Mouse (Mus musculus): Measurements from ENCODE around the gene Abtb1. TPM values are rescaled to one million over a fixed set of nuclear protein-coding genes. Genes with fewer than 3 reads are reported as not detected.

The Abtb1 gene
- polyA plus RNA-seq, 1 experiment from 2014 or later = 20.9 TPM

- no peak for ATAC-seq (ENCODE audit: insufficient number of reproducible peaks, insufficient read depth, low FRiP score, low read depth)
- 0 out of 2 replicates have a peak, but pooled peaks cover 5% of the 10 kb centered on the region for H3K27me3 ChIP-seq (ENCODE audit: control insufficient read depth, insufficient read depth, low read length)
- no peak overlapping the region for H3K27ac ChIP-seq (replicated peaks in 1 of 2; ENCODE audit: control insufficient read depth in 1 of 2, insufficient read depth in 1 of 2, low read depth in 2 of 2, low read length in 2 of 2)
- H3K4me1 ChIP-seq (ENCODE audit: control insufficient read depth in 2 of 2, insufficient read depth in 2 of 2, low read length in 2 of 2) = peaks cover 5 to 9% of the 10 kb centered on the region in 2 experiments; a peak in 3 of 4 replicates
- WGBS = 38% methylated on average over 3 of the region's 3 CpGs
- H3K4me2 ChIP-seq (ENCODE audit: low read length) = no peak overlapping the region
- no peak overlapping the region for H3K9ac ChIP-seq (ENCODE audit: low read length)
- H3K9me3 ChIP-seq (ENCODE audit: control insufficient read depth, low read length) = no peaks in the 10 kb centered on the region
- H3K36me3 ChIP-seq (ENCODE audit: control insufficient read depth, insufficient read depth, low read length) = no peaks in the 10 kb centered on the region
- no peak overlapping the region for H3K4me3 ChIP-seq (ENCODE audit: control insufficient read depth in 1 of 2, insufficient read depth in 1 of 2, low read depth in 1 of 2, low read length in 2 of 2)
Measured at GRCm38 (mm10) chr6:88820853-88821252, 20.9 kb downstream of the Abtb1 start.

GRCm38 (mm10) chr6:88816913-88817312 is 24.9 kb downstream of the Abtb1 start:
- Histone ChIP-seq H3K9ac (ENCODE audit: low read length) (no peak overlapping the region), H3K36me3 (ENCODE audit: control insufficient read depth, insufficient read depth, low read length) (no peaks in the 10 kb centered on the region), H3K4me1 (ENCODE audit: control insufficient read depth in 2 of 2, insufficient read depth in 2 of 2, low read length in 2 of 2) (peaks cover 5 to 9% of the 10 kb centered on the region in 2 experiments; a peak in 3 of 4 replicates), H3K9me3 (ENCODE audit: control insufficient read depth, low read length) (no peaks in the 10 kb centered on the region), H3K27ac (replicated peaks in 1 of 2; ENCODE audit: control insufficient read depth in 1 of 2, insufficient read depth in 1 of 2, low read depth in 2 of 2, low read length in 2 of 2) (no peak overlapping the region), H3K4me2 (ENCODE audit: low read length) (no peak overlapping the region), H3K27me3 (ENCODE audit: control insufficient read depth, insufficient read depth, low read length) (no peaks in the 10 kb centered on the region), H3K4me3 (ENCODE audit: control insufficient read depth in 1 of 2, insufficient read depth in 1 of 2, low read depth in 1 of 2, low read length in 2 of 2) (no peak overlapping the region)
- ATAC-seq (ENCODE audit: insufficient number of reproducible peaks, insufficient read depth, low FRiP score, low read depth) = no peak
- WGBS = 82% methylated on average over 3 of the region's 3 CpGs

- Histone ChIP-seq H3K4me1 (ENCODE audit: control insufficient read depth in 2 of 2, insufficient read depth in 2 of 2, low read length in 2 of 2) (peaks cover 6 to 12% of the 10 kb centered on the region in 2 experiments), H3K27me3 (ENCODE audit: control insufficient read depth, insufficient read depth, low read length) (no peaks in the 10 kb centered on the region)
- ATAC-seq (ENCODE audit: insufficient number of reproducible peaks, insufficient read depth, low FRiP score, low read depth) = no peak
Measured at GRCm38 (mm10) chr6:88815489-88815888, 26.3 kb downstream of the Abtb1 start.

GRCm38 (mm10) chr6:88815036-88815435 is 26.7 kb downstream of the Abtb1 start:
- ATAC-seq (ENCODE audit: insufficient number of reproducible peaks, insufficient read depth, low FRiP score, low read depth) = no peak
- no peak overlapping the region for H3K27ac ChIP-seq (replicated peaks in 1 of 2; ENCODE audit: control insufficient read depth in 1 of 2, insufficient read depth in 1 of 2, low read depth in 2 of 2, low read length in 2 of 2)
- H3K9me3 ChIP-seq (ENCODE audit: control insufficient read depth, low read length) = no peaks in the 10 kb centered on the region
- no peaks in the 10 kb centered on the region for H3K36me3 ChIP-seq (ENCODE audit: control insufficient read depth, insufficient read depth, low read length)
- H3K4me3 ChIP-seq (ENCODE audit: control insufficient read depth in 1 of 2, insufficient read depth in 1 of 2, low read depth in 1 of 2, low read length in 2 of 2) = no peak overlapping the region
- 73% methylated on average over 3 of the region's 3 CpGs for WGBS
- no peaks in the 10 kb centered on the region for H3K27me3 ChIP-seq (ENCODE audit: control insufficient read depth, insufficient read depth, low read length)
- H3K4me2 ChIP-seq (ENCODE audit: low read length) = no peak overlapping the region
- H3K9ac ChIP-seq (ENCODE audit: low read length) = no peak overlapping the region
- H3K4me1 ChIP-seq (ENCODE audit: control insufficient read depth in 2 of 2, insufficient read depth in 2 of 2, low read length in 2 of 2) = peaks cover 5 to 11% of the 10 kb centered on the region in 2 experiments

More at GRCm38 (mm10) chr6:88815489-88815888, 26.3 kb downstream of the Abtb1 start:
- H3K9me3 ChIP-seq (ENCODE audit: control insufficient read depth, low read length) = no peaks in the 10 kb centered on the region
- no peak overlapping the region for H3K4me3 ChIP-seq (ENCODE audit: control insufficient read depth in 1 of 2, insufficient read depth in 1 of 2, low read depth in 1 of 2, low read length in 2 of 2)
- H3K36me3 ChIP-seq (ENCODE audit: control insufficient read depth, insufficient read depth, low read length) = no peaks in the 10 kb centered on the region
- no peak overlapping the region for H3K4me2 ChIP-seq (ENCODE audit: low read length)
- H3K27ac ChIP-seq (replicated peaks in 1 of 2; ENCODE audit: control insufficient read depth in 1 of 2, insufficient read depth in 1 of 2, low read depth in 2 of 2, low read length in 2 of 2) = no peak overlapping the region
- no peak overlapping the region for H3K9ac ChIP-seq (ENCODE audit: low read length)
- 86% methylated on average over 3 of the region's 3 CpGs for WGBS

- 75% methylated on average over 10 of the region's 10 CpGs for WGBS
- H3K27ac ChIP-seq (replicated peaks in 1 of 2; ENCODE audit: control insufficient read depth in 1 of 2, insufficient read depth in 1 of 2, low read depth in 2 of 2, low read length in 2 of 2) = no peak overlapping the region
- H3K36me3 ChIP-seq (ENCODE audit: control insufficient read depth, insufficient read depth, low read length) = no peaks in the 10 kb centered on the region
- no peaks in the 10 kb centered on the region for H3K27me3 ChIP-seq (ENCODE audit: control insufficient read depth, insufficient read depth, low read length)
- H3K9ac ChIP-seq (ENCODE audit: low read length) = no peak overlapping the region
- no peaks in the 10 kb centered on the region for H3K9me3 ChIP-seq (ENCODE audit: control insufficient read depth, low read length)
- peaks cover 10 to 21% of the 10 kb centered on the region in 2 experiments for H3K4me1 ChIP-seq (ENCODE audit: control insufficient read depth in 2 of 2, insufficient read depth in 2 of 2, low read length in 2 of 2)
- ATAC-seq (ENCODE audit: insufficient number of reproducible peaks, insufficient read depth, low FRiP score, low read depth) = no peak
- no peak overlapping the region for H3K4me2 ChIP-seq (ENCODE audit: low read length)
- no peak overlapping the region for H3K4me3 ChIP-seq (ENCODE audit: control insufficient read depth in 1 of 2, insufficient read depth in 1 of 2, low read depth in 1 of 2, low read length in 2 of 2)
Measured at GRCm38 (mm10) chr6:88813832-88814231, 28.0 kb downstream of the Abtb1 start.

GRCm38 (mm10) chr6:88812886-88813285 is 28.9 kb downstream of the Abtb1 start:
- 69% methylated on average over 3 of the region's 3 CpGs for WGBS
- peaks cover 10 to 21% of the 10 kb centered on the region in 2 experiments for H3K4me1 ChIP-seq (ENCODE audit: control insufficient read depth in 2 of 2, insufficient read depth in 2 of 2, low read length in 2 of 2)
- H3K27ac ChIP-seq (replicated peaks in 1 of 2; ENCODE audit: control insufficient read depth in 1 of 2, insufficient read depth in 1 of 2, low read depth in 2 of 2, low read length in 2 of 2) = no peak overlapping the region
- H3K36me3 ChIP-seq (ENCODE audit: control insufficient read depth, insufficient read depth, low read length) = no peaks in the 10 kb centered on the region
- no peaks in the 10 kb centered on the region for H3K27me3 ChIP-seq (ENCODE audit: control insufficient read depth, insufficient read depth, low read length)
- no peak overlapping the region for H3K4me2 ChIP-seq (ENCODE audit: low read length)
- H3K9me3 ChIP-seq (ENCODE audit: control insufficient read depth, low read length) = no peaks in the 10 kb centered on the region
- H3K4me3 ChIP-seq (ENCODE audit: control insufficient read depth in 1 of 2, insufficient read depth in 1 of 2, low read depth in 1 of 2, low read length in 2 of 2) = no peak overlapping the region
- H3K9ac ChIP-seq (ENCODE audit: low read length) = no peak overlapping the region
- ATAC-seq (ENCODE audit: insufficient number of reproducible peaks, insufficient read depth, low FRiP score, low read depth) = no peak

GRCm38 (mm10) chr6:88811880-88812400 is 29.8 kb downstream of the Abtb1 start:
- Histone ChIP-seq H3K36me3 (ENCODE audit: control insufficient read depth, insufficient read depth, low read length) (no peaks in the 10 kb centered on the region), H3K9me3 (ENCODE audit: control insufficient read depth, low read length) (no peaks in the 10 kb centered on the region), H3K27ac (replicated peaks in 1 of 2; ENCODE audit: control insufficient read depth in 1 of 2, insufficient read depth in 1 of 2, low read depth in 2 of 2, low read length in 2 of 2) (no peak overlapping the region), H3K4me3 (ENCODE audit: control insufficient read depth in 1 of 2, insufficient read depth in 1 of 2, low read depth in 1 of 2, low read length in 2 of 2) (no peak overlapping the region), H3K4me1 (ENCODE audit: control insufficient read depth in 2 of 2, insufficient read depth in 2 of 2, low read length in 2 of 2) (peaks cover 10 to 21% of the 10 kb centered on the region in 2 experiments), H3K9ac (ENCODE audit: low read length) (no peak overlapping the region), H3K4me2 (ENCODE audit: low read length) (no peak overlapping the region), H3K27me3 (ENCODE audit: control insufficient read depth, insufficient read depth, low read length) (no peaks in the 10 kb centered on the region)
- 54% methylated on average over 7 of the region's 7 CpGs for WGBS
- ATAC-seq (ENCODE audit: insufficient number of reproducible peaks, insufficient read depth, low FRiP score, low read depth) = no peak

- no peaks in the 10 kb centered on the region for H3K27me3 ChIP-seq (ENCODE audit: control insufficient read depth, insufficient read depth, low read length)
- H3K27ac ChIP-seq (replicated peaks in 1 of 2; ENCODE audit: control insufficient read depth in 1 of 2, insufficient read depth in 1 of 2, low read depth in 2 of 2, low read length in 2 of 2) = 0 out of 4 replicates have a peak overlapping the region, but pooled peaks of 1 of the 2 experiments have one; percentile 27
- no peaks in the 10 kb centered on the region for H3K9me3 ChIP-seq (ENCODE audit: control insufficient read depth, low read length)
- H3K4me1 ChIP-seq (ENCODE audit: control insufficient read depth in 2 of 2, insufficient read depth in 2 of 2, low read length in 2 of 2) = peaks cover 10 to 21% of the 10 kb centered on the region in 2 experiments
- H3K36me3 ChIP-seq (ENCODE audit: control insufficient read depth, insufficient read depth, low read length) = no peaks in the 10 kb centered on the region
- H3K9ac ChIP-seq (ENCODE audit: low read length) = no peak overlapping the region
- no peak overlapping the region for H3K4me2 ChIP-seq (ENCODE audit: low read length)
- no peak overlapping the region for H3K4me3 ChIP-seq (ENCODE audit: control insufficient read depth in 1 of 2, insufficient read depth in 1 of 2, low read depth in 1 of 2, low read length in 2 of 2)
- WGBS = 26% methylated on average over 4 of the region's 7 CpGs
- ATAC-seq (ENCODE audit: insufficient number of reproducible peaks, insufficient read depth, low FRiP score, low read depth) = no peak
Measured at GRCm38 (mm10) chr6:88811396-88811795, 30.4 kb downstream of the Abtb1 start.

Measured in heart, embryonic 14.5 days (tissue).